Mouse (Mus musculus) cerebellum, adult 9-11 months (tissue): ENCODE data around the gene Tbl2.

ENCODE experiments used
- DNase-seq: peaks from one replicate; pipeline ENCODE4 v3.0.0; 2022

The Tbl2 gene

DNA sequence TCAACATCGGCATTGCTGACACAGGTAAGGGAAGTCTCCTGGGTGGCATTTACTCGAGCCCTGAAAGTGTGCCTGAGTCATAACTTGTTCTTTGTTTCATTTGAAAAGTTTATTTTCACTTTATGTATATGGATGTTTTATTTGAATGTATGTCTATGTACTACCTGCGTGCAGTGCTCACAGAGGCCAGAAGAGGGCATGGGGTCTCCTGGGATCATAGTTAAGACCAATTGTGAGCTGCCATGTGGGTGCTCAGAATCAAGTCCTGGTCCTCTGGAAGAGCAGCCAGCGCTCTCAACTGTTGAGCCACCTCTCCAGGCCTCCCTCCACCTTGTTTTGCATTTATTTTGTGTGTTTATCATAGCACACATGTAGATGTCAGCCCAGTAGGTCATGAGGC is 7.0 kb downstream of the Tbl2 start:
- DNase-seq = no peak

DNA sequence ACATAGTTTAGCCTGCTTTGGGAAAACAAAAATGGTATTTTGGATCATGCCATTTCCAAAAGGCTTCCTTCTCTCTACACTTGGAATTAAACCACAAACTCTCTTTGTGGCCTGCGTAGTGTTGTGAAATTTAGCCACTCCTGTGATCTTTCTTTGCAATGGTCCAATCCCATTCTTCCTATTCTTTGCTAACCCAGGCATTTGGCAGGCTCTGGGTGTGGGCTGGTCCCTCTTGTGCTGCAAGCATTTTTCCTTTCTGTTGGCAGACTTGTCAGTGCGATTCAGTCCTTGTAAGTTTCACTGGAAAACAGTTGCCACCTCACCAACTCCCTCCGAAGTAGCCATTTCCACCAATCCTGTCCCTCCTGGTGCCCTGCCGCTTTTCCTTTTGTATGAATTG is 11.8 kb downstream of the Tbl2 start:
- peak; percentile 5 for DNase-seq

GRCm38 (mm10) chr5:135161650-135162049 is 12.2 kb downstream of the Tbl2 start:
- no peak for DNase-seq

- DNase-seq = no peak
Observed at GRCm38 (mm10) chr5:135162361-135162760, 12.9 kb downstream of the Tbl2 start.

- DNase-seq = no peak
Observed at GRCm38 (mm10) chr5:135162821-135163220, 13.4 kb downstream of the Tbl2 start.

DNA sequence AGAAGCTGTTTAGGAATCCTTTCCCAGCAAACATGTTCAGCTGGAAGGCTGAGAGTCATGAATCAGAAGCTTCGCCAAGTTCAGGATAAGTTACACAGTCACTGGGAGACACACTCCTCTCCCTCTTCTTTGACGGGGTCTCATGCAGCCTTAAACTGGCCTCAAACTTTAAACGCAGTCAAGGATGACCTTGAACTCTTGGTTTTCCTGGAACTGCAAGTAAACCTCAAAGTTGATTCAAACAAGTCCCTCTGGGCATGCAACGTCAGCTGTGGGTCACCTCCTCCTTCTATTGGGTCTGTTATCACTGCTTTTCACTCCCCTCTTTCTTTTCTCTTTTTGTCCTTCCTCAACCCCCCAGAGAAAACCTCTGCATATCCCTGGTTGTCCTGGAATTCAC is 17.5 kb downstream of the Tbl2 start:
- DNase-seq = peak; percentile 38

GRCm38 (mm10) chr5:135167469-135167868 is 18.0 kb downstream of the Tbl2 start:
- peak; percentile 30 for DNase-seq

DNA sequence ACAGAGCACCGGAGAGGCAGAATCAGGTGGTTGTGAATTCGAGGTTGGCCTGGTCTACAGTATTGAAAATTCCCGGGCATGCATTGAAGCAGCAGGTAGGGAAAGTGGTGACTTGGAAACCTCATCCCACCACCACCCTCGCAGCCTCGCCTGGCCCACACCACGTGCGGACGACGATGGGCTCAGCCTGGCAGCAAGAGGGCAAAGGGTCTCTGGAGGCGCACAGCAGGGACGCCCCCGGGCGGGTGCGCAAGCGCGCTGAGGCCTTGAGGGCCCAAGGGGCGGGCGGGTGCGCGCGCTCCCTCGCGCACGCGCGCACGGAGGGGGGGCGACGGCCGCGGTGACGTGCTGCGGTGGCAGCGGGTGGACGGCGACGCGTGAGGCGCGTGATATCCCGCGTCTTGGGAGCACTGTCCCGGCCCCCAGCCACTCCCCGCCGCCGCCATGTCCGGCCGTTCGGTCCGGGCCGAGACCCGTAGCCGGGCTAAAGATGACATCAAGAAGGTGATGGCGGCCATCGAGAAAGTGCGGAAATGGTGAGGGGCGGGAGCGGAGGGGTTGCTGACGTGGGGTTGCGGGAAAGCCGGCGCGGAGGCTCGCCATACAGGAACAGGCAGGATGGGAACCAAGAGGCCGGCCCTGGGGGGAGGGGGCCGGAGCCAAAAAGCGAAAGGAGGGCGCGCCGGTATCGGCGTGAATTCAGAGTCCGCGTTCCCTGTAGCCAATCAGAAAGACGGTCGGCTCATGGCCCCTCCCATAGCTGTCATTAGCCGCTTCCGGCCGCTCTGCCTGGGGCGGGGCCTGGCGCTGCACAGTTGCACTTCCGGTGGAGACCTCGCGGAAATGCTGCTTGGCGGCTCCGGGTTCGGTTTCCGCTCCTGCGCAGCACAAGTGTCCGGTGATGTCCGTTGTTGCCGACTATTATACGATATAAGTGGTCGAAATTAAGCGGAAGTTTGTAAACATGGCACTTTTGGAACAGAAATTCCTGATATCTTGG is 18.9 kb downstream of the Tbl2 start, which contains the start of gene Bcl7b:
TSS of gene Bcl7b (plus strand) at position 221 of the 1,000 bp plus-strand sequence.
- DNase-seq = peak; percentile 99

DNA sequence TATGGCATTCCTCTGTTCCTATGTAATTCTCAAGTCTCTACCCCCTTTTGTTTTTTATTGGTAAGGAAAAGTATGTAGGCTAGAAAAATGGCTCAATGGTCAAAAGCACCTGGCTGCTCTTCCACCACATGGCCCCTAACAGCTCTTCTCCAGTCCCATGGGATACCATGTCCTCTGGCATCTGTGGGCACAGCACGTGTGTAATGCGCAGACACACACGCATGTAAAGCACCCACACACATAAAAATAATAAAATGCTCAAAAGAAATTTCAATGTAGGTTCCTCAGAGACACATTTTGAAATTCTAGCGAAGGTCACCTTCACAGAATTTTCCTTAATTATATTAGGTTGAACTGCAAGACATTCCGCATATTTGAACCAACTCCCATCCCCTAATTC is 20.0 kb downstream of the Tbl2 start:
- peak; percentile 64 for DNase-seq

DNA sequence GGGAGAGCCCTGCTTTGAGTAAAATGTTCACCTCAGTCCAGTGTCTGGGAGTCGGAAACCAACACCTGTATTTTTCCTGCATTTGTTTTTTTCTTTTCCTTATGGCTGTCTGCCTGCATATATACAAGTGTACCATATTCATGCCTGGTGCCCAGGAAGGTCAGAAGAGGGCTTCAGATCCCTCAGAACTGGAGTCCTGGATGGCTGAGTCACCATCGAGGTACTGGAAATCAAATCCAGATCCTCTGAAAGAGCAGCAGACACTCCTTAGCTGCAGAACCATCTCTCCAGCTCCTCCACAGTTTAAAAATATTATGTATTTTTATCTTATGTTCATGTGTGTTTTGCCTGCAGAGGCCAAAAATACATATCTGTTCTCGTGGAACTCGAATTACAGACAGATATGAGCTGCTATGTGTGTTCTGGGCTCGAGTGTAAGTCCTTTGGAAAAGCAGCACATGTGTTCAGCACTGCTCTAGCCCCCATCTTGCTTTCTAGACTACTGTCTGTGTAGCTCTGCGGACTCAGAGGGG is 22.3 kb downstream of the Tbl2 start:
- no peak for DNase-seq

DNA sequence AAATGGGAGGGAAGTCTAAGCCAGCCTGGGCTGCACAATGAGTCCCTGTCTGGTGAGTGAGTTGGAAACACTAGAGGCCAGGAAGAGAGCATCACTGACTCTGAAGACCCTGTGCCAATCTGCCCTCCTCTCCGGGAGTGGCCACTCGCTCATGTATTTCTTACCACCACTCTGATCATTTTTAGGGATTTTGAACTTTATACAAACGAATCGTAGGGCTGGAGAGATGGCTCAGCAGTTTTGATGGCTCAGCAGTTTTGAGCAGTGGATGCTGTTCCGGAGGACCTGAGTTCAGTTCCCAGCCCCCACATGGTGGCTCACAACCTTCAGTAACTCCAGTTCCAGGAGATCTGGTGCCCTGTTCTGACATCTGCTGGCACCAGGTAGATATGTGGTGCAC is 23.5 kb downstream of the Tbl2 start:
- DNase-seq = no peak

DNA sequence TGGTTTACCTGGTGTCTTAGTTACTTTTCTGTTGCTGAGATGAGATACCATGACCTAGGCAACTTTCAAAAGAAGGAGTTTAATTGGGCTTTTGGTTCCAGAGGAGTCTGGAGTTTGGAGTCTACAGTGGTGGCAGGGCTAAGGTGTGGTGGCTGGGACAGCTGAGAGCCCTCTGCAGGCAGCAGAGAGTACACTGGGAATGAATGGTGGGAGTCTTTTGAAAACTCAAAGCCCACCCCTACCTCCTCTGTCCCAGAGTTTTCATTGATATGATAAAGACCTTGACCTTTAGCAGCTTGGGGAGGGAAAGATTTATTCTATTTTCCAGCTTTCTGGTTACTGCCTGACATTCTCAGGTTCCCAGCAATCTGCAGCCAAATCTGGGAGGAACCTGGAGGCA is 25.6 kb downstream of the Tbl2 start:
- no peak for DNase-seq

GRCm38 (mm10) chr5:135178523-135178922 is 29.1 kb downstream of the Tbl2 start:
- DNase-seq = no peak

GRCm38 (mm10) chr5:135178996-135179395 is 29.5 kb downstream of the Tbl2 start:
- peak; percentile 98 for DNase-seq

- peak; percentile 80 for DNase-seq
Observed at GRCm38 (mm10) chr5:135179616-135180015, 30.2 kb downstream of the Tbl2 start.

- DNase-seq = peak; percentile 63
Observed at GRCm38 (mm10) chr5:135180796-135181195, 31.3 kb downstream of the Tbl2 start.

GRCm38 (mm10) chr5:135181776-135182175 is 32.3 kb downstream of the Tbl2 start:
- no peak for DNase-seq

DNA sequence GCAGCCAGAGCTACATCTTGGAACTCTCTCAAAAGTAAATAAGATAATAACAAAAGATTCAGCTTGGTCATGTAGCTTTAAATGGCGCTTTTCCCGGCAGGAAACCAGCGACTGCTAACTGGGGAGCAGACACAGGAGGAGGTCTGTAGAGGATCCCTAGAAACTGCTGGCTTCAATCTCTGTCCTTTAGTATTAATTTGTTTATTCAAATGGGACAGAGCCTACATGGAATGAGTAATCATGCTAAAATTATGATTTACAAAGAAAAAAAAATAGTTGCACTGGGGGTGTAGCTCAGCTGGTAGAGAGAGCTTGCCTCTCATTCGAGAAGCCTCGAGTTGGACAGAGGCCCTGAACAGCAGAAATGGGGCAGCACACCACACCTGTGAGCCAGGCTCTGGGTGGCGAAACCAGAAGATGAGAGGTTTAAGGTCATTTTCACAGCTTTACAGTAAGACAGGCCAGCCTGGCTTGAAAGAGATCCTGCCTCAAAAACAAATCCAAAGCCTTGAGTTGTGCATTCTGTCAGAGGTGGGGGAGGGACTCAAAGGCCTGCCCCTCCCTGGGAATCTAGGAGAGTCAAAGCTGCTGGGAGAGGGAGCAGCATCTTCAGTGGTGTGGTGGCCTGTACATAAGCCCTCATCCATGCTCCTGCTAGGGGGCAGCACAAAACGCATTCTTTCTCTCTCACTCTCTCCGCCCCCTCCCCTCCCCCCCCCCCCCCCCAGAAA is 33.8 kb downstream of the Tbl2 start:
- DNase-seq = peak; percentile 59

DNA sequence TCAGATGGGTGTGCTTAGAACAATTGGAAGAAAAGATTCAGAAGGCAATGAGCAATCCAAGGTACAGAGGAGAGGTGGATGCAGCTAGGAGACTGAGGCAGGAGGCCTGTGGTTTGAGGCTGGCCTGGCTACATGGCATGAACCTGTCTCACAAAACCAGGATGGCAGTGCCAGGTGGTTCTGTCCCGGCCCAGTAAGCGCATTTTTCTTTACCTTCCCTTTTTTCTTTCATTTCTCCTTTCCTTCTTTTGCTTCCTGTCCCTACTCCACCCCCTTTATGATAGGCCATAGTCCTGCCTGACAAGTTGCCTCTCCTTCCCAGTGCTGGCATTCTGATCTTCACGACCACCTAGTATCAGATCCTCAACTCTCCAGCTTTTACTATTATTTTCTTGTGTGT is 35.6 kb downstream of the Tbl2 start:
- peak; percentile 40 for DNase-seq

DNA sequence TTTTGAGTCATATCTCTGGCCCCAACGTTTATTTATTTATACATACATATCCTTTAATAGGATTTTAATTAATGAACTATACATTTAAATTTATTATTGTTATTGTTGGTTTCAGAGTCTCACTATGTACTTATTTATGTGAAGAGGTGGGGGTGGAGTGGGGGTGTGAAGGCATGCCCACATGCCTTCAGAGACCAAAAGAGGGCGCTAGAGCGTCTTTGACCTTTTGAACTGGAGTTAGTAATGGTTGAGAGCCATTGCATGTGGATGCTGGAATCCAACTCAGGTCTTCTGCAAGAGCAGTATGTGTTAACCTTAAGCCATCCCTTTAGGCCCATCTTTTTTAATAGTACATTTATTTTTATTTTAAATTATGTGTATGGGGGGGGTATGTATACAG is 36.1 kb downstream of the Tbl2 start:
- peak; percentile 53 for DNase-seq

- no peak for DNase-seq
Observed at GRCm38 (mm10) chr5:135186231-135186620, 36.8 kb downstream of the Tbl2 start.

GRCm38 (mm10) chr5:135186621-135187348 is 37.3 kb downstream of the Tbl2 start, which contains the start of gene Baz1b:
Baz1b (plus strand) TSS chr5:135187264.
- DNase-seq = peak; percentile 100
